23 mouse cellular contexts compared by ENCODE assay signal in genomic region chr3:153699086-153699485, GRCm38 (mm10). TPM values are rescaled to one million over a fixed set of nuclear protein-coding genes. Genes with fewer than 3 reads are reported as not detected.
DNase-seq lines count a peak whose midpoint lies in the region; ATAC-seq and TF ChIP-seq lines count a peak whose summit lies in the region.
"Had no signal": no experiment of that assay in that cellular context is flagged by ENCODE, and none has a peak within 500 bp of the region (broad histone marks: within the 10 kb centered on the region; RNA-seq: fewer than 3 reads in every experiment).

No protein-coding gene starts in this region.

- H3K4me2 ChIP-seq in kidney, embryonic 15.5 days = no peak overlapping the region
- H3K4me2 ChIP-seq in hindbrain, embryonic 11.5 days (replicated peaks; ENCODE audit: low read depth, low read length) = no peak overlapping the region
- H3K4me2 ChIP-seq: embryonic facial prominence, embryonic 15.5 days; heart, embryonic 12.5 days; hindbrain, embryonic 13.5 days had no signal

- POLR2A ChIA-PET in Patski (lab: Charles Lee) = interaction anchor here (1.1 kb wide), 1 partner anchor 26 kb away, joined by 3 read pairs; the partner anchor contains the start of gene St6galnac3

- peak; percentile 23 for DNase-seq in kidney, adult 18-20 months
- DNase-seq in Patski (ENCODE audit: low read depth, low spot score) = peak; percentile 60
- DNase-seq in kidney, postnatal 10 days = peak; percentile 57
- DNase-seq in kidney, postnatal 4 days = peak; percentile 61 to 67
- no peak for DNase-seq in hindbrain, embryonic 11.5 days (ENCODE audit: low spot score)
- DNase-seq in layer of hippocampus, adult 2 months (ENCODE audit: low spot score in 2 of 2) = no peak
- DNase-seq: adrenal gland, adult 8-10 months; adrenal gland, postnatal 36 days; cerebellum, adult 11 months; cerebellum, adult 8-10 months; cerebellum, postnatal 14 days; embryo, embryonic 11 days; gastrocnemius, adult 2 months; gastrocnemius, postnatal 25 days; heart, postnatal 36 days had no signal

- no peaks in the 10 kb centered on the region for H3K9me3 ChIP-seq in kidney, embryonic 15.5 days (replicated peaks)
- no peaks in the 10 kb centered on the region for H3K9me3 ChIP-seq in hindbrain, embryonic 11.5 days (ENCODE audit: control insufficient read depth, low read length)
- H3K9me3 ChIP-seq: embryonic facial prominence, embryonic 15.5 days; forebrain, embryonic 10.5 days; heart, embryonic 12.5 days; hindbrain, embryonic 13.5 days had no signal

- TF ChIP-seq CTCF in Patski (IDR thresholded peaks at IDR 0.05) = no peak
- no peak for TF ChIP-seq CTCF in layer of hippocampus, adult 2 months (conservative IDR thresholded peaks at IDR 0.05)

- in situ Hi-C loops in Patski (cut with MboI; ENCODE audit: low pct_unique_long_range_greater_than_20kb) = no loop called here

- H3K9ac ChIP-seq in kidney, embryonic 15.5 days = no peak overlapping the region
- H3K9ac ChIP-seq in hindbrain, embryonic 11.5 days (ENCODE audit: low read depth, low read length) = no peak overlapping the region
- H3K9ac ChIP-seq: embryonic facial prominence, embryonic 15.5 days; heart, embryonic 12.5 days; hindbrain, embryonic 13.5 days had no signal

- H3K27me3 ChIP-seq in kidney, embryonic 15.5 days = no peaks in the 10 kb centered on the region
- H3K27me3 ChIP-seq in Patski = no peaks in the 10 kb centered on the region
- no peaks in the 10 kb centered on the region for H3K27me3 ChIP-seq in hindbrain, embryonic 11.5 days (ENCODE audit: control insufficient read depth, insufficient read depth, low read length)
- H3K27me3 ChIP-seq: CH12.LX; embryonic facial prominence, embryonic 15.5 days; heart, embryonic 12.5 days; hindbrain, embryonic 13.5 days had no signal

- H3K4me3 ChIP-seq in kidney, embryonic 15.5 days (replicated peaks) = no peak overlapping the region
- no peak overlapping the region for H3K4me3 ChIP-seq in hindbrain, embryonic 11.5 days (ENCODE audit: low read depth, low read length)
- no peak overlapping the region for H3K4me3 ChIP-seq in layer of hippocampus, adult 2 months
- H3K4me3 ChIP-seq: embryonic facial prominence, embryonic 15.5 days; erythroblast, embryonic 14.5 days; forebrain, embryonic 10.5 days; gastrocnemius, adult 2 months; heart, embryonic 12.5 days; hindbrain, embryonic 13.5 days had no signal

- no peak for ATAC-seq in kidney, embryonic 15.5 days (replicated peaks; ENCODE audit: low FRiP score)
- ATAC-seq in Patski = no peak
- no peak for ATAC-seq in hindbrain, embryonic 11.5 days (ENCODE audit: low FRiP score)
- ATAC-seq: forebrain, embryonic 14.5 days had no signal

- CTCF ChIA-PET in Patski (lab: Charles Lee) = interaction anchor here (1.1 to 1.8 kb wide), 2 partner anchors 9 to 30 kb away, joined by 4 to 7 read pairs; no protein-coding TSS in a partner anchor

- no peaks in the 10 kb centered on the region for H3K36me3 ChIP-seq in kidney, embryonic 15.5 days
- no peaks in the 10 kb centered on the region for H3K36me3 ChIP-seq in hindbrain, embryonic 11.5 days (ENCODE audit: control insufficient read depth, insufficient read depth, low read length)
- H3K36me3 ChIP-seq: embryonic facial prominence, embryonic 15.5 days; heart, embryonic 12.5 days; hindbrain, embryonic 13.5 days had no signal

- WGBS in kidney, embryonic 15.5 days = 74% methylated on average over 8 of the region's 8 CpGs
- WGBS in hindbrain, embryonic 11.5 days = 92% methylated on average over 8 of the region's 8 CpGs

- H3K27ac ChIP-seq in kidney, embryonic 15.5 days = no peak overlapping the region
- no peak overlapping the region for H3K27ac ChIP-seq in hindbrain, embryonic 11.5 days (ENCODE audit: low read depth, low read length)
- no peak overlapping the region for H3K27ac ChIP-seq in layer of hippocampus, adult 2 months
- H3K27ac ChIP-seq: embryonic facial prominence, embryonic 15.5 days; forebrain, embryonic 10.5 days; gastrocnemius, adult 2 months; hindbrain, embryonic 13.5 days had no signal

- H3K4me1 ChIP-seq in kidney, embryonic 15.5 days = peaks cover 53% of the 10 kb centered on the region
- H3K4me1 ChIP-seq in hindbrain, embryonic 11.5 days (replicated peaks; ENCODE audit: control insufficient read depth, insufficient read depth, low read length) = 0 out of 2 replicates have a peak, but pooled peaks cover 2% of the 10 kb centered on the region

RNA-seq across cellular contexts. Expression of gene St6galnac3, which starts 25.9 kb away (rescaled TPM):
- 65.2 and 65.5 TPM in 2 replicates for polyA plus RNA-seq in kidney, embryonic 15.5 days (2015; fragmentation: Nextera tagmentation; extraction: Ambion mirVana)
- polyA plus RNA-seq in Patski (2021) = 12.2 TPM
- polyA plus RNA-seq in hindbrain, embryonic 11.5 days (2014; fragmentation: Nextera tagmentation; extraction: Ambion mirVana) = 34.8 and 38.9 TPM in 2 replicates
- 10 to 100 TPM; 25.9 to 27.4 TPM for total RNA-seq in layer of hippocampus, adult 2 months (2021)

Comparison
In these comparisons a context has a peak if more than half of its experiments do, and no peak if none do; other contexts are left out.
1. DNase-seq: peak in kidney, adult 18-20 months (single experiment), Patski (single experiment), kidney, postnatal 10 days (single experiment) and kidney, postnatal 4 days (2 of 2); none in hindbrain, embryonic 11.5 days (single experiment) and layer of hippocampus, adult 2 months (0 of 2).